Mouse (Mus musculus): ENCODE data around the gene Ctnna3. TPM values are rescaled to one million over a fixed set of nuclear protein-coding genes. Genes with fewer than 3 reads are reported as not detected.
"Not testable (repeated sequence)": the region's sequence is repeated elsewhere in the genome, so short reads cannot be mapped to it uniquely, and the experiment has no call there.

The Ctnna3 gene
- polyA plus RNA-seq, 1 experiment from 2014 or later = 0.55 TPM

DNA sequence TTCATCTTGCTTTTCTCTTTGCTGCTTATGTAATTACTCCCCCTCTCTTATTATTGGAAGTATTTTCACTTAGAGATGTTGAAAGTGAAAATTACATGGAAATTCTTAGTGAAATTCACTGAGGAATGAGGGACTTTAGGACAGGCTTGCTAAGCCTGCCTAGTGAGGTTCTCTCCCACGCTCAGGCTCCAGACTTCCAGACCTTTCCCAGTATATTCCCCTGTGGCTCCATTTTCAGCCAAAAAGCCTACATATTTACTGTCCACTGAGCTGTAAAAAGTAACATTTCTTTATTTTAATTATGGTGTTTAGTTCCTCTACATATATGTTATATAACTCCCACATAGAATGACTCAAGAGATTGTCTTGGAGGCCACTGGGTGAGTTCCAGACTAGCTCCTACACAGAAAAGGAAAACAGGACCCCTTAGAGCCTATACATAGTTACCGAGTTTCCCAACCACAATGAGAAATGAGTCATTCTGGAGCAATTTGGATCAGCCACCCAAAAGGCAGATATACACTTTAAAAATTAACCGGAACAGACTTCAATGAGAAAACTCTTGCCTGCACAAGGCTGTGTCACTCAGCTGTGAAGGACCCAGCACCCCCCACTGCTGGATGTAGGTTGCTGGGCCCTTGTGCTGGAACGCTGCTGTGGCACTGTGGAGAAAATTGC is 912.9 kb downstream of the Ctnna3 start:
- peaks cover 3% of the 10 kb centered on the region; the same call in 1 of the 2 replicates for H3K4me1 ChIP-seq (ENCODE audit: insufficient read depth, low read length)
- no peak overlapping the region for H3K4me2 ChIP-seq (replicated peaks; ENCODE audit: low read depth, low read length)
- H3K9ac ChIP-seq (replicated peaks; ENCODE audit: low read length) = no peak overlapping the region
- no peaks in the 10 kb centered on the region for H3K27me3 ChIP-seq (ENCODE audit: insufficient read depth, low read length)
- WGBS = 59% methylated on average over 4 of the region's 4 CpGs
- no peak overlapping the region for H3K4me3 ChIP-seq (ENCODE audit: low read length)
- no peak overlapping the region for H3K27ac ChIP-seq (ENCODE audit: low read length)
- peak; percentile 79; the same call in 1 of the 2 replicates for ATAC-seq (ENCODE audit: low FRiP score, low TSS enrichment)
- no peaks in the 10 kb centered on the region for H3K36me3 ChIP-seq (ENCODE audit: insufficient read depth, low read length)
- H3K9me3 ChIP-seq (ENCODE audit: low read length) = no peaks in the 10 kb centered on the region

GRCm38 (mm10) chr10:64373288-64373687 is 943.4 kb downstream of the Ctnna3 start:
- Histone ChIP-seq H3K27ac (ENCODE audit: low read length) (no peak overlapping the region), H3K4me3 (ENCODE audit: low read length) (no peak overlapping the region), H3K4me2 (replicated peaks; ENCODE audit: low read depth, low read length) (no peak overlapping the region), H3K4me1 (ENCODE audit: insufficient read depth, low read length) (no peaks in the 10 kb centered on the region), H3K27me3 (ENCODE audit: insufficient read depth, low read length) (no peaks in the 10 kb centered on the region), H3K36me3 (ENCODE audit: insufficient read depth, low read length) (no peaks in the 10 kb centered on the region), H3K9ac (replicated peaks; ENCODE audit: low read length) (no peak overlapping the region), H3K9me3 (ENCODE audit: low read length) (no peaks in the 10 kb centered on the region)
- ATAC-seq (ENCODE audit: low FRiP score, low TSS enrichment) = no peak
- 75% methylated on average over 3 of the region's 3 CpGs for WGBS

- H3K4me3 ChIP-seq (ENCODE audit: low read length) = no peak overlapping the region
- 78% methylated on average over 4 of the region's 4 CpGs for WGBS
- no peaks in the 10 kb centered on the region for H3K9me3 ChIP-seq (ENCODE audit: low read length)
- no peaks in the 10 kb centered on the region for H3K27me3 ChIP-seq (ENCODE audit: insufficient read depth, low read length)
- no peaks in the 10 kb centered on the region for H3K4me1 ChIP-seq (ENCODE audit: insufficient read depth, low read length)
- ATAC-seq (ENCODE audit: low FRiP score, low TSS enrichment) = no peak
- no peak overlapping the region for H3K4me2 ChIP-seq (replicated peaks; ENCODE audit: low read depth, low read length)
- no peak overlapping the region for H3K27ac ChIP-seq (ENCODE audit: low read length)
- H3K9ac ChIP-seq (replicated peaks; ENCODE audit: low read length) = no peak overlapping the region
- H3K36me3 ChIP-seq (ENCODE audit: insufficient read depth, low read length) = no peaks in the 10 kb centered on the region
Observed at GRCm38 (mm10) chr10:64377751-64378150, 947.9 kb downstream of the Ctnna3 start.

DNA sequence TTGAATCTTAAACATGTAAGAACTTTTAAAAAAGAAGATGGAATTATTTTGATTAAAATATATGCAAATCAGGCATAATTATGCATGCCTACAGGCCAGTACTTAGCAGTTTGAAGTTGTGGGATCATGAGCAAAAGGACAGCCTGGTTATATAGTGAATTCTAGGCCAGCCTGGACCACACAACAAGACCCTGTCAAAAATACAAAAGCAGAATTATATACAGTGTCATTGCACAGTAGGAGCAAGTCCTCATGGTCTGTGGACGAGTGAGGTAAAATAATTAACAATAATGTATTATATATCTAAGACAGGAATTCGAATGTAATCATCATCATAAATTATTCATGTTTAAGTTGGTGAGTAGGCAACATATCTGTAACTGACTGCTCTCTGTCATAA is 966.7 kb downstream of the Ctnna3 start:
- 68% methylated on average over 2 of the region's 2 CpGs for WGBS
- no peaks in the 10 kb centered on the region for H3K4me1 ChIP-seq (ENCODE audit: insufficient read depth, low read length)
- H3K4me3 ChIP-seq (ENCODE audit: low read length) = no peak overlapping the region
- H3K9me3 ChIP-seq (ENCODE audit: low read length) = no peaks in the 10 kb centered on the region
- no peaks in the 10 kb centered on the region for H3K36me3 ChIP-seq (ENCODE audit: insufficient read depth, low read length)
- H3K27me3 ChIP-seq (ENCODE audit: insufficient read depth, low read length) = no peaks in the 10 kb centered on the region
- H3K27ac ChIP-seq (ENCODE audit: low read length) = no peak overlapping the region
- no peak for ATAC-seq (ENCODE audit: low FRiP score, low TSS enrichment)
- no peak overlapping the region for H3K9ac ChIP-seq (replicated peaks; ENCODE audit: low read length)
- no peak overlapping the region for H3K4me2 ChIP-seq (replicated peaks; ENCODE audit: low read depth, low read length)

DNA sequence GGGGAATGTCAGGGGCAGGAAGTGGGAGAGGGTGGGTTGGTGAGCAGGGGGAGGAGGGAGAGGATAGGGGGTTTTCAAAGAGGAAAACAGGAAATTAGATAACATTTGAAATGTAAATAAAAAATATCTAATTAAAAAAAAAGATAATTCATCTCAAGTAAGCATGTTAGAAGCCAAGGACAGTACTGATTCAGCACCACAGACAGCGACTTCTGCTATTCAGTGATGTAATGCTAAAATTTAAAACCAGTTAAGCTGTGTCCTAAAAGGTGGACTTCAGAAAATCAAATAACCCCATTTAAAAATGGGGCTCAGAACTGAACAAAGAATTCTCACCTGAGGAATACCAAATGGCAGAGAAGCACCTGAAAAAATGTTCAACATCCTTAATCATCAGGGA is 988.5 kb downstream of the Ctnna3 start:
- WGBS = 37% methylated on average over 1 of the region's 1 CpGs
- not testable (repeated sequence) for H3K4me3 ChIP-seq (ENCODE audit: low read length); H3K9ac ChIP-seq (replicated peaks; ENCODE audit: low read length); H3K4me1 ChIP-seq (ENCODE audit: insufficient read depth, low read length); H3K27me3 ChIP-seq (ENCODE audit: insufficient read depth, low read length); H3K9me3 ChIP-seq (ENCODE audit: low read length); H3K27ac ChIP-seq (ENCODE audit: low read length); ATAC-seq (ENCODE audit: low FRiP score, low TSS enrichment); H3K4me2 ChIP-seq (replicated peaks; ENCODE audit: low read depth, low read length); H3K36me3 ChIP-seq (ENCODE audit: insufficient read depth, low read length)

DNA sequence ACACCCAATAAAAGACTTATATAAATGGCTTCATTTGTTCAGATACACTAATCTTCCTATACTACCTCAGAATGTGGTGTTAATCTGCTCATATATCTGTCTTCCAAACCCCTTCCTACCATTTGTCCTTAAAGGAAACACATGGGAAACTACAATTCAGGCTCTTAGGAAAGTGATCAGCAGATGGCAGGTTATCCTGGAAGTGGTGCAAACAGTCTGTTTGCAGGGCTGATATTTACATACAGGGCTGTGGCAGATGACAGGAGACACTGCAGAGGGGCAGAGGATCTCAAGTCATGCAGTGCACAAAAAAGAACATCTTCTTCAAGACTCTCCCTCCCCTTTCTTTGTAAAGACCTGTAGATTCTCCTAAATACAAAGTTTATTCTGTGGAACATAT is 1008.8 kb downstream of the Ctnna3 start:
- ATAC-seq (ENCODE audit: low FRiP score, low TSS enrichment) = no peak
- Histone ChIP-seq H3K4me1 (ENCODE audit: insufficient read depth, low read length) (no peaks in the 10 kb centered on the region), H3K9me3 (ENCODE audit: low read length) (no peaks in the 10 kb centered on the region), H3K4me2 (replicated peaks; ENCODE audit: low read depth, low read length) (no peak overlapping the region), H3K27ac (ENCODE audit: low read length) (no peak overlapping the region), H3K36me3 (ENCODE audit: insufficient read depth, low read length) (no peaks in the 10 kb centered on the region), H3K27me3 (ENCODE audit: insufficient read depth, low read length) (no peaks in the 10 kb centered on the region), H3K4me3 (ENCODE audit: low read length) (no peak overlapping the region), H3K9ac (replicated peaks; ENCODE audit: low read length) (no peak overlapping the region)

GRCm38 (mm10) chr10:64448624-64449023 is 1018.7 kb downstream of the Ctnna3 start:
- no peak overlapping the region for H3K9ac ChIP-seq (replicated peaks; ENCODE audit: low read length)
- no peak for ATAC-seq (ENCODE audit: low FRiP score, low TSS enrichment)
- WGBS = 84% methylated on average over 2 of the region's 2 CpGs
- no peak overlapping the region for H3K4me3 ChIP-seq (ENCODE audit: low read length)
- H3K4me1 ChIP-seq (ENCODE audit: insufficient read depth, low read length) = no peaks in the 10 kb centered on the region
- no peaks in the 10 kb centered on the region for H3K27me3 ChIP-seq (ENCODE audit: insufficient read depth, low read length)
- no peaks in the 10 kb centered on the region for H3K9me3 ChIP-seq (ENCODE audit: low read length)
- H3K4me2 ChIP-seq (replicated peaks; ENCODE audit: low read depth, low read length) = no peak overlapping the region
- H3K36me3 ChIP-seq (ENCODE audit: insufficient read depth, low read length) = no peaks in the 10 kb centered on the region
- H3K27ac ChIP-seq (ENCODE audit: low read length) = no peak overlapping the region

GRCm38 (mm10) chr10:64483281-64483680 is 1053.4 kb downstream of the Ctnna3 start:
- Histone ChIP-seq H3K4me2 (replicated peaks; ENCODE audit: low read depth, low read length) (no peak overlapping the region), H3K9me3 (ENCODE audit: low read length) (no peaks in the 10 kb centered on the region), H3K9ac (replicated peaks; ENCODE audit: low read length) (no peak overlapping the region), H3K4me1 (ENCODE audit: insufficient read depth, low read length) (no peaks in the 10 kb centered on the region), H3K4me3 (ENCODE audit: low read length) (no peak overlapping the region), H3K27ac (ENCODE audit: low read length) (no peak overlapping the region), H3K27me3 (ENCODE audit: insufficient read depth, low read length) (no peaks in the 10 kb centered on the region), H3K36me3 (ENCODE audit: insufficient read depth, low read length) (no peaks in the 10 kb centered on the region)
- 72% methylated on average over 5 of the region's 5 CpGs for WGBS
- no peak for ATAC-seq (ENCODE audit: low FRiP score, low TSS enrichment)

DNA sequence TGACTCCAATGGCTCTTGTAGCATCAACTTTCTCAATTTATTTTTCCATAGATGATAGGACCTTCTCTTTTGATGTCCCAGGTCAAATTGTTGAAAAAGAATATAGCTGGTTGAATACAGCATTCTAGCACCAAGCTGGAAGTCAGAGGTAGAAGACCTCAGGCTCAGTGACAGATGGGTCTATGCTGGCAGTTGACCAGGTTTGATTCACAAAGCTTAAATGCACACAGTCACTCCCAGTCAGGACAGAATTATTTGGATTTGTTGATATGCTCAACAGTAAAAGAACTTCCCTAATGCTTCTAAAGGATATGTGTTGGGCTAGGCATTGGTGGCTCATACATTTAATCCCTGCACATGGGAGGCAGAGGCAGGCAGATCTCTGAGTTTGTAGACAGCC is 1059.6 kb downstream of the Ctnna3 start:
- no peaks in the 10 kb centered on the region for H3K36me3 ChIP-seq (ENCODE audit: insufficient read depth, low read length)
- no peaks in the 10 kb centered on the region for H3K27me3 ChIP-seq (ENCODE audit: insufficient read depth, low read length)
- H3K4me3 ChIP-seq (ENCODE audit: low read length) = no peak overlapping the region
- no peak overlapping the region for H3K9ac ChIP-seq (replicated peaks; ENCODE audit: low read length)
- H3K9me3 ChIP-seq (ENCODE audit: low read length) = no peaks in the 10 kb centered on the region
- no peak overlapping the region for H3K4me2 ChIP-seq (replicated peaks; ENCODE audit: low read depth, low read length)
- no peak overlapping the region for H3K27ac ChIP-seq (ENCODE audit: low read length)
- H3K4me1 ChIP-seq (ENCODE audit: insufficient read depth, low read length) = no peaks in the 10 kb centered on the region
- ATAC-seq (ENCODE audit: low FRiP score, low TSS enrichment) = no peak

DNA sequence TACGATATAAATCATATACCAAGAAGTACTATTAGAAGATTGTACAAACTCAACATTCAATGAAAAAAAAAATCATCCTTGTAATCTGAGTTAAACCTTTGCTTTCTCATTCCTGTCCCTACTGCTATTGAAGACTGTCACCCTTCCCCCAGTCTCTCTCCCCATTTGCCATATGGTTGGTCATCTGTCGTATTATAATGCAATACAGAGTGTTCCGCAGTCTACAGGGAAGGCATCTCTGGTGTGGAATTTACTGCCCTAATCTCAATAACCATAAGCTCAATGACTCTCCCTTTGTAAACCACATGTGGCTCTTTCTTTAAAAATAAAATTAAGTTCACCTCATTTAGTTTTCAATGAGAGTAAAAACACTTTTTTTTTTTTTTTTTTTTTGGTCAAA is 1113.7 kb downstream of the Ctnna3 start:
- Histone ChIP-seq H3K9me3 (ENCODE audit: low read length) (no peaks in the 10 kb centered on the region), H3K4me2 (replicated peaks; ENCODE audit: low read depth, low read length) (no peak overlapping the region), H3K4me3 (ENCODE audit: low read length) (no peak overlapping the region), H3K36me3 (ENCODE audit: insufficient read depth, low read length) (no peaks in the 10 kb centered on the region), H3K27me3 (ENCODE audit: insufficient read depth, low read length) (no peaks in the 10 kb centered on the region), H3K4me1 (ENCODE audit: insufficient read depth, low read length) (no peaks in the 10 kb centered on the region), H3K27ac (ENCODE audit: low read length) (no peak overlapping the region), H3K9ac (replicated peaks; ENCODE audit: low read length) (no peak overlapping the region)
- ATAC-seq (ENCODE audit: low FRiP score, low TSS enrichment) = no peak
- 72% methylated on average over 3 of the region's 3 CpGs for WGBS
